8 mouse cellular contexts compared by ENCODE assay signal in genomic region chr5:35280002-35280782, GRCm38 (mm10). TPM values are rescaled to one million over a fixed set of nuclear protein-coding genes. Genes with fewer than 3 reads are reported as not detected.
A peak's percentile ranks its signal among the peaks of the same experiment; 100 is the strongest.
DNase-seq lines count a peak whose midpoint lies in the region; ATAC-seq lines count a peak whose summit lies in the region.

No protein-coding gene starts in this region.

- ATAC-seq in heart, embryonic 11.5 days (replicated peaks; ENCODE audit: insufficient number of reproducible peaks, low FRiP score, low TSS enrichment), result no peak
- ATAC-seq in hindbrain, embryonic 15.5 days (ENCODE audit: low FRiP score, low read depth), result peak; percentile 39
- 0 out of 2 replicates have a peak, but pooled peaks have one; percentile 17 for ATAC-seq in neural tube, embryonic 12.5 days (ENCODE audit: low FRiP score, low read depth)

- H3K4me1 ChIP-seq in heart, embryonic 11.5 days (ENCODE audit: control insufficient read depth, insufficient read depth, low read length), result peaks cover 9% of the 10 kb centered on the region; the same call in 1 of the 2 replicates
- peaks cover 32% of the 10 kb centered on the region for H3K4me1 ChIP-seq in hindbrain, embryonic 15.5 days (replicated peaks)
- peaks cover 16% of the 10 kb centered on the region for H3K4me1 ChIP-seq in neural tube, embryonic 12.5 days

- WGBS in heart, embryonic 11.5 days (ENCODE audit: insufficient replicate concordance), result 5% methylated on average over 75 of the region's 75 CpGs
- WGBS in hindbrain, embryonic 15.5 days, result 4% methylated on average over 73 of the region's 75 CpGs
- WGBS in neural tube, embryonic 12.5 days, result 4% methylated on average over 75 of the region's 75 CpGs

- intact Hi-C loops in heart, postnatal 36 days (cut with DNase I), result no loop called here
- intact Hi-C loops in left cerebral cortex, postnatal 14 days (cut with DNase I), result no loop called here

- H3K4me3 ChIP-seq in heart, embryonic 11.5 days (ENCODE audit: low read depth, low read length), result peak overlapping the region; percentile 62
- peak overlapping the region; percentile 59 for H3K4me3 ChIP-seq in hindbrain, embryonic 15.5 days
- H3K4me3 ChIP-seq in neural tube, embryonic 12.5 days, result peak overlapping the region; percentile 46

- H3K27me3 ChIP-seq in heart, embryonic 11.5 days (ENCODE audit: control insufficient read depth, insufficient read depth, low read length), result peaks cover 81% of the 10 kb centered on the region
- H3K27me3 ChIP-seq in hindbrain, embryonic 15.5 days, result peaks cover 77% of the 10 kb centered on the region
- H3K27me3 ChIP-seq in neural tube, embryonic 12.5 days (replicated peaks), result peaks cover 70% of the 10 kb centered on the region

- H3K27ac ChIP-seq in heart, embryonic 11.5 days (ENCODE audit: low read depth, low read length), result no peak overlapping the region
- no peak overlapping the region for H3K27ac ChIP-seq in hindbrain, embryonic 15.5 days (replicated peaks)
- H3K27ac ChIP-seq in neural tube, embryonic 12.5 days, result no peak overlapping the region

- H3K9me3 ChIP-seq in heart, embryonic 11.5 days (replicated peaks; ENCODE audit: control insufficient read depth, low read length), result no peaks in the 10 kb centered on the region
- H3K9me3 ChIP-seq in hindbrain, embryonic 15.5 days, result no peaks in the 10 kb centered on the region
- H3K9me3 ChIP-seq in neural tube, embryonic 12.5 days, result no peaks in the 10 kb centered on the region

- peak overlapping the region; percentile 96 for H3K4me2 ChIP-seq in heart, embryonic 11.5 days
- H3K4me2 ChIP-seq in hindbrain, embryonic 15.5 days, result peak overlapping the region; percentile 92
- H3K4me2 ChIP-seq in neural tube, embryonic 12.5 days (replicated peaks), result peak overlapping the region; percentile 79

- DNase-seq in heart, postnatal 36 days, result no peak
- peak; percentile 72 for DNase-seq in R1 (ENCODE audit: low read depth, low spot score)
- peak; percentile 9 for DNase-seq in embryo, embryonic 11.5 days (ENCODE audit: low read depth, low spot score)
- peak; percentile 43 to 56 for DNase-seq in left cerebral cortex, postnatal 14 days (ENCODE audit: low spot score in 2 of 2)
- no peak for DNase-seq in T-cell, adult 2 months (ENCODE audit: low spot score)

- H3K36me3 ChIP-seq in heart, embryonic 11.5 days (ENCODE audit: control insufficient read depth, insufficient read depth, low read length), result no peaks in the 10 kb centered on the region
- no peaks in the 10 kb centered on the region for H3K36me3 ChIP-seq in hindbrain, embryonic 15.5 days
- no peaks in the 10 kb centered on the region for H3K36me3 ChIP-seq in neural tube, embryonic 12.5 days

- no peak overlapping the region for H3K9ac ChIP-seq in heart, embryonic 11.5 days (ENCODE audit: low read depth, low read length)
- H3K9ac ChIP-seq in hindbrain, embryonic 15.5 days, result peak overlapping the region; percentile 46
- H3K9ac ChIP-seq in neural tube, embryonic 12.5 days, result no peak overlapping the region

RNA-seq across cellular contexts. Expression of gene Adra2c, which starts 2.1 kb away (rescaled TPM):
- 0.04 TPM in 1 of 2 replicates, not detected in the other for polyA plus RNA-seq in heart, embryonic 11.5 days (2014; fragmentation: Nextera tagmentation; extraction: Ambion mirVana)
- total RNA-seq in heart, postnatal 36 days (2021), result under 1 TPM; 0.33 to 0.43 TPM
- 1.0 and 1.1 TPM in 2 replicates for polyA plus RNA-seq in hindbrain, embryonic 15.5 days (2015; fragmentation: Nextera tagmentation; extraction: Ambion mirVana)
- 10 to 100 TPM in 1 of 2 experiments, 1 to 10 TPM in 1; 9.8 to 13.4 TPM for total RNA-seq in left cerebral cortex, postnatal 14 days (2021)
- 0.64 and 0.79 TPM in 2 replicates for polyA plus RNA-seq in neural tube, embryonic 12.5 days (2016; fragmentation: Nextera tagmentation; extraction: Ambion mirVana)

Comparison
In these comparisons a context has a peak if more than half of its experiments do, and no peak if none do; other contexts are left out.
1. DNase-seq: peak in R1 (single experiment), embryo, embryonic 11.5 days (single experiment) and left cerebral cortex, postnatal 14 days (2 of 2); none in heart, postnatal 36 days (0 of 2) and T-cell, adult 2 months (single experiment).
2. Peak in every context shown above with its lines, with median percentiles within 50 percentile points of each other: H3K4me2 ChIP-seq and H3K4me3 ChIP-seq.